Mouse (Mus musculus) C2C12 (cell line): ENCODE data around the gene Ifi203.

ENCODE experiments used
- CEBPB ChIP-seq: IDR thresholded peaks from one replicate; pipeline ENCODE4 v1.6.1; 2011; ENCODE audit warnings: low read depth, mild to moderate bottlenecking, control low read depth, moderate library complexity
- CTCF ChIP-seq: IDR thresholded peaks from one replicate; pipeline ENCODE4 v1.5.1; 2011; ENCODE audit not compliant: control insufficient read depth, insufficient read depth, insufficient read length
- FOSL1 ChIP-seq: IDR thresholded peaks from one replicate; pipeline ENCODE4 v1.8.0; 2011; ENCODE audit warnings: mild to moderate bottlenecking, low read length; ENCODE audit not compliant: poor library complexity, insufficient read depth, severe bottlenecking
- MAX ChIP-seq: IDR thresholded peaks from one replicate; pipeline ENCODE4 v1.6.1; 2011; ENCODE audit warnings: mild to moderate bottlenecking, control low read depth
- MYOG ChIP-seq: IDR thresholded peaks from one replicate; pipeline ENCODE4 v1.6.1; 2011; ENCODE audit not compliant: control insufficient read depth, insufficient read length; ENCODE audit errors: extremely low read depth
- USF1 ChIP-seq: IDR thresholded peaks from one replicate; pipeline ENCODE4 v1.6.1; 2011; ENCODE audit warnings: low read depth, mild to moderate bottlenecking, control low read depth, moderate library complexity

GRCm38 (mm10) chr1:173973111-173973510 is 30.6 kb upstream of the Ifi203 start:
- no peak for TF ChIP-seq CTCF
- TF ChIP-seq CEBPB = no peak
- no peak for TF ChIP-seq MYOG
- TF ChIP-seq MAX = no peak
- no peak for TF ChIP-seq USF1
- TF ChIP-seq FOSL1 = no peak
